Mouse (Mus musculus) liver, adult 2 months (tissue): ENCODE data around the gene Gm7102. TPM values are rescaled to one million over a fixed set of nuclear protein-coding genes. Genes with fewer than 3 reads are reported as not detected.
"Not testable (repeated sequence)": the region's sequence is repeated elsewhere in the genome, so short reads cannot be mapped to it uniquely, and the experiment has no call there.

ENCODE experiments used
- DNase-seq: peaks from one replicate; pipeline ENCODE4 v3.0.0-alpha.2; 2011; ENCODE audit warnings: low read depth, low spot score; ENCODE audit errors: extremely low read depth
- H3K27ac ChIP-seq: fragments of 200-500 bp; replicated peaks from 2 replicates; pipeline ENCODE4 v1.5.1; 2012; ENCODE audit warnings: low read depth, mild to moderate bottlenecking, control low read depth, inconsistent platforms, low read length; ENCODE audit not compliant: insufficient read depth
- H3K27me3 ChIP-seq: fragments of 200-500 bp; 2 replicates; pipeline ENCODE4 v1.6.1; 2012; ENCODE audit warnings: mild to moderate bottlenecking, moderate library complexity, low read length, inconsistent platforms; ENCODE audit not compliant: control insufficient read depth, insufficient read depth
- H3K36me3 ChIP-seq: fragments of 200-500 bp; 2 replicates; pipeline ENCODE4 v1.6.1; 2012; ENCODE audit warnings: low read length, inconsistent platforms; ENCODE audit not compliant: control insufficient read depth, insufficient read depth
- H3K4me1 ChIP-seq: fragments of 200-500 bp; 2 replicates; pipeline ENCODE4 v1.6.1; 2011; ENCODE audit warnings: low read length; ENCODE audit not compliant: control insufficient read depth, insufficient read depth
- H3K4me3 ChIP-seq: fragments of 200-500 bp; 2 replicates; pipeline ENCODE4 v1.5.1; 2011; ENCODE audit warnings: low read depth, mild to moderate bottlenecking, control low read depth, low read length, moderate library complexity; ENCODE audit not compliant: insufficient read depth
- H3K79me2 ChIP-seq: fragments of 200-500 bp; 2 replicates; pipeline ENCODE4 v1.6.1; 2012; ENCODE audit warnings: inconsistent platforms, mild to moderate bottlenecking, low read length, moderate library complexity; ENCODE audit not compliant: control insufficient read depth, insufficient read depth
- H3K9ac ChIP-seq: fragments of 200-500 bp; 2 replicates; pipeline ENCODE4 v1.6.1; 2012; ENCODE audit warnings: low read depth, mild to moderate bottlenecking, control low read depth, inconsistent platforms, low read length
- CTCF ChIP-seq: fragments of 200-500 bp; IDR thresholded peaks from 2 replicates; pipeline ENCODE4 v1.5.1; 2011; ENCODE audit warnings: low read depth, low read length, control low read depth
- POLR2A ChIP-seq: fragments of 200-500 bp; IDR thresholded peaks from 2 replicates; pipeline ENCODE4 v1.6.1; 2011; ENCODE audit warnings: low read length, control low read depth; ENCODE audit not compliant: insufficient read depth; ENCODE audit errors: extremely low read depth
- whole genome bisulfite sequencing: fragments of 180-500 bp; shearing (Covaris S2); methylation state at CpG from one replicate; pipeline ENCODE4 v1.1.7; 2018; 5-methylcytosine and 5-hydroxymethylcytosine counted together
- polyA plus RNA-seq: library from polyadenylated mRNA; depleted of rRNA; stranded (reverse); fragments of >200 nt; gene quantifications from 2 replicates; pipeline ENCODE4 v1.2.3, GENCODE M21; 2012; rRNA removed
- total RNA-seq: library from RNA; depleted of rRNA; stranded (reverse); fragments of >200 nt; gene quantifications from 2 replicates; pipeline ENCODE4 v1.2.3, GENCODE M21; 2014; rRNA removed

The Gm7102 gene
- total RNA-seq (not detected in 2 replicates), polyA plus RNA-seq (not detected in 2 replicates)

GRCm38 (mm10) chr19:61175756-61176324 lies at the start of gene Gm7102:
Gene Gm7102, minus strand, starts transcription at chr19:61176309.
- H3K27ac ChIP-seq = no peak within 1 kb of the TSS
- H3K4me1 ChIP-seq = no peaks in the 10 kb centered on the region
- H3K27me3 ChIP-seq = no peaks in the 10 kb centered on the region
- H3K36me3 ChIP-seq = no peaks in the 10 kb centered on the region
- WGBS = 23% methylated on average over 39 of the region's 39 CpGs
- TF ChIP-seq CTCF (no peak), POLR2A (no peak)
- 0 out of 2 replicates have a peak within 1 kb of the TSS, but pooled peaks have one; percentile 17 for H3K4me3 ChIP-seq
- H3K9ac ChIP-seq = no peak within 1 kb of the TSS
- no peaks in the 10 kb centered on the region for H3K79me2 ChIP-seq
- no peak for DNase-seq

- Histone ChIP-seq H3K36me3 (no peaks in the 10 kb centered on the region), H3K9ac (no peak overlapping the region), H3K4me3 (peak overlapping the region; percentile 39; the same call in 1 of the 2 replicates), H3K27ac (no peak overlapping the region), H3K4me1 (peaks cover 4% of the 10 kb centered on the region; the same call in 1 of the 2 replicates), H3K27me3 (no peaks in the 10 kb centered on the region), H3K79me2 (no peaks in the 10 kb centered on the region)
- TF ChIP-seq CTCF (no peak), POLR2A (no peak)
- DNase-seq = no peak
- WGBS = 40% methylated on average over 53 of the region's 53 CpGs
These were observed 48.8 kb upstream of the Gm7102 start for GRCm38 (mm10) chr19:61224678-61225525.

- Histone ChIP-seq H3K4me1 (peaks cover 4% of the 10 kb centered on the region; the same call in 1 of the 2 replicates), H3K27ac (no peak overlapping the region), H3K27me3 (no peaks in the 10 kb centered on the region), H3K36me3 (no peaks in the 10 kb centered on the region), H3K79me2 (no peaks in the 10 kb centered on the region), H3K4me3 (no peak overlapping the region), H3K9ac (no peak overlapping the region)
- peak; percentile 64 for DNase-seq
- WGBS = 90% methylated on average over 6 of the region's 6 CpGs
- TF ChIP-seq POLR2A = no peak
- no peak for TF ChIP-seq CTCF
These were observed 47.7 kb upstream of the Gm7102 start for GRCm38 (mm10) chr19:61223706-61224328.

- H3K79me2 ChIP-seq, DNase-seq, H3K27ac ChIP-seq, H3K36me3 ChIP-seq, H3K27me3 ChIP-seq, H3K4me3 ChIP-seq, H3K9ac ChIP-seq, H3K4me1 ChIP-seq: not testable (repeated sequence)
- 87% methylated on average over 6 of the region's 6 CpGs for WGBS
These were observed 31.4 kb upstream of the Gm7102 start for GRCm38 (mm10) chr19:61207506-61207905.

GRCm38 (mm10) chr19:61199836-61200235 lies 23.7 kb upstream of the Gm7102 start:
- peak; percentile 17 for DNase-seq
- Histone ChIP-seq H3K4me3 (no peak overlapping the region), H3K79me2 (no peaks in the 10 kb centered on the region), H3K36me3 (no peaks in the 10 kb centered on the region), H3K27me3 (no peaks in the 10 kb centered on the region), H3K9ac (no peak overlapping the region), H3K4me1 (no peaks in the 10 kb centered on the region), H3K27ac (no peak overlapping the region)
- TF ChIP-seq CTCF (no peak), POLR2A (no peak)
- 11% methylated on average over 10 of the region's 10 CpGs for WGBS

GRCm38 (mm10) chr19:61199316-61199715 lies 23.2 kb upstream of the Gm7102 start:
- Histone ChIP-seq H3K27me3 (no peaks in the 10 kb centered on the region), H3K79me2 (no peaks in the 10 kb centered on the region), H3K27ac (no peak overlapping the region), H3K9ac (no peak overlapping the region), H3K36me3 (no peaks in the 10 kb centered on the region), H3K4me3 (no peak overlapping the region), H3K4me1 (no peaks in the 10 kb centered on the region)
- 12% methylated on average over 13 of the region's 13 CpGs for WGBS
- TF ChIP-seq CTCF (no peak; the same call in 1 of the 2 replicates), POLR2A (no peak)
- DNase-seq = peak; percentile 78

- not testable (repeated sequence) for DNase-seq, H3K79me2 ChIP-seq, H3K27me3 ChIP-seq, H3K27ac ChIP-seq, H3K36me3 ChIP-seq, H3K4me3 ChIP-seq, H3K4me1 ChIP-seq, H3K9ac ChIP-seq
- WGBS = 93% methylated on average over 2 of the region's 2 CpGs
These were observed 7.5 kb upstream of the Gm7102 start, which contains the start of gene Gm6020 for GRCm38 (mm10) chr19:61183590-61183989. Gene Gm6020, plus strand, starts transcription at chr19:61183890.
